Mouse (Mus musculus): ENCODE data around the gene Cdca3. TPM values are rescaled to one million over a fixed set of nuclear protein-coding genes. Genes with fewer than 3 reads are reported as not detected.
"Not testable (repeated sequence)": the region's sequence is repeated elsewhere in the genome, so short reads cannot be mapped to it uniquely, and the experiment has no call there.

Gene Cdca3
- polyA plus RNA-seq, 1 experiment from 2014 or later, result 105 TPM

GRCm38 (mm10) chr6:124802400-124802799 lies 26.9 kb upstream of the Cdca3 start:
- WGBS, result 13% methylated on average over 6 of the region's 9 CpGs
- not testable (repeated sequence) for H3K9ac ChIP-seq; H3K36me3 ChIP-seq; H3K27me3 ChIP-seq (replicated peaks); ATAC-seq (ENCODE audit: insufficient number of reproducible peaks, low FRiP score); H3K27ac ChIP-seq (ENCODE audit: poor library complexity, severe bottlenecking); H3K9me3 ChIP-seq (replicated peaks)
- H3K4me1 ChIP-seq (replicated peaks), result peaks cover 21% of the 10 kb centered on the region
- peak overlapping the region; percentile 53 for H3K4me2 ChIP-seq
- peak overlapping the region; percentile 23 for H3K4me3 ChIP-seq

GRCm38 (mm10) chr6:124803061-124803460 lies 26.3 kb upstream of the Cdca3 start:
- Histone ChIP-seq H3K4me3 (no peak overlapping the region), H3K27me3 (replicated peaks) (no peaks in the 10 kb centered on the region), H3K36me3 (no peaks in the 10 kb centered on the region), H3K4me1 (replicated peaks) (peaks cover 27% of the 10 kb centered on the region), H3K9ac (no peak overlapping the region), H3K27ac (ENCODE audit: poor library complexity, severe bottlenecking) (no peak overlapping the region), H3K4me2 (no peak overlapping the region), H3K9me3 (replicated peaks) (no peaks in the 10 kb centered on the region)
- ATAC-seq (ENCODE audit: insufficient number of reproducible peaks, low FRiP score), result no peak
- 76% methylated on average over 3 of the region's 3 CpGs for WGBS

GRCm38 (mm10) chr6:124803691-124804090 lies 25.7 kb upstream of the Cdca3 start:
- H3K4me2 ChIP-seq; H3K27me3 ChIP-seq (replicated peaks); H3K4me3 ChIP-seq; ATAC-seq (ENCODE audit: insufficient number of reproducible peaks, low FRiP score); H3K9ac ChIP-seq; H3K9me3 ChIP-seq (replicated peaks); H3K27ac ChIP-seq (ENCODE audit: poor library complexity, severe bottlenecking); H3K36me3 ChIP-seq: not testable (repeated sequence)
- H3K4me1 ChIP-seq (replicated peaks), result peaks cover 32% of the 10 kb centered on the region
- WGBS, result 92% methylated on average over 4 of the region's 4 CpGs

GRCm38 (mm10) chr6:124804341-124804740 lies 25.0 kb upstream of the Cdca3 start:
- Histone ChIP-seq H3K27ac (ENCODE audit: poor library complexity, severe bottlenecking) (no peak overlapping the region), H3K9ac (no peak overlapping the region), H3K4me3 (no peak overlapping the region), H3K27me3 (replicated peaks) (no peaks in the 10 kb centered on the region), H3K4me1 (replicated peaks) (peaks cover 32% of the 10 kb centered on the region), H3K4me2 (no peak overlapping the region), H3K36me3 (no peaks in the 10 kb centered on the region), H3K9me3 (replicated peaks) (no peaks in the 10 kb centered on the region)
- no peak for ATAC-seq (ENCODE audit: insufficient number of reproducible peaks, low FRiP score)
- WGBS, result 94% methylated on average over 3 of the region's 3 CpGs

- peak overlapping the region; percentile 58 for H3K4me3 ChIP-seq
- H3K9me3 ChIP-seq (replicated peaks), result no peaks in the 10 kb centered on the region
- peaks cover 43% of the 10 kb centered on the region for H3K4me1 ChIP-seq (replicated peaks)
- H3K9ac ChIP-seq, result peak overlapping the region; percentile 77
- H3K27me3 ChIP-seq (replicated peaks), result no peaks in the 10 kb centered on the region
- peak overlapping the region; percentile 96 for H3K27ac ChIP-seq (ENCODE audit: poor library complexity, severe bottlenecking)
- WGBS, result 2% methylated on average over 34 of the region's 34 CpGs
- peaks cover 8% of the 10 kb centered on the region for H3K36me3 ChIP-seq
- ATAC-seq (ENCODE audit: insufficient number of reproducible peaks, low FRiP score), result peak; percentile 90
- H3K4me2 ChIP-seq, result peak overlapping the region; percentile 83
Observed at GRCm38 (mm10) chr6:124805341-124806321, 23.7 kb upstream of the Cdca3 start.

- no peaks in the 10 kb centered on the region for H3K27me3 ChIP-seq (replicated peaks)
- no peak for ATAC-seq (ENCODE audit: insufficient number of reproducible peaks, low FRiP score)
- WGBS, result 81% methylated on average over 7 of the region's 7 CpGs
- H3K9ac ChIP-seq, result 0 out of 2 replicates have a peak overlapping the region, but pooled peaks have one; percentile 5
- H3K4me3 ChIP-seq, result peak overlapping the region; percentile 58; the same call in 1 of the 2 replicates
- no peaks in the 10 kb centered on the region for H3K9me3 ChIP-seq (replicated peaks)
- peaks cover 17% of the 10 kb centered on the region for H3K36me3 ChIP-seq
- peak overlapping the region; percentile 96 for H3K27ac ChIP-seq (ENCODE audit: poor library complexity, severe bottlenecking)
- peak overlapping the region; percentile 83 for H3K4me2 ChIP-seq
- H3K4me1 ChIP-seq (replicated peaks), result peaks cover 49% of the 10 kb centered on the region
Observed at GRCm38 (mm10) chr6:124806446-124807140, 22.8 kb upstream of the Cdca3 start.

GRCm38 (mm10) chr6:124807366-124807765 lies 22.0 kb upstream of the Cdca3 start:
- no peak for ATAC-seq (ENCODE audit: insufficient number of reproducible peaks, low FRiP score)
- Histone ChIP-seq H3K27ac (ENCODE audit: poor library complexity, severe bottlenecking) (peak overlapping the region; percentile 95; the same call in 1 of the 2 replicates), H3K4me1 (replicated peaks) (peaks cover 56% of the 10 kb centered on the region), H3K9ac (peak overlapping the region; percentile 41; the same call in 1 of the 2 replicates), H3K4me2 (no peak overlapping the region), H3K27me3 (replicated peaks) (no peaks in the 10 kb centered on the region), H3K4me3 (no peak overlapping the region), H3K36me3 (peaks cover 25% of the 10 kb centered on the region), H3K9me3 (replicated peaks) (no peaks in the 10 kb centered on the region)
- 58% methylated on average over 4 of the region's 4 CpGs for WGBS

GRCm38 (mm10) chr6:124807986-124808357 lies 21.4 kb upstream of the Cdca3 start:
- Histone ChIP-seq H3K4me2 (peak overlapping the region; percentile 84), H3K4me1 (replicated peaks) (peaks cover 62% of the 10 kb centered on the region), H3K9me3 (replicated peaks) (no peaks in the 10 kb centered on the region), H3K27me3 (replicated peaks) (no peaks in the 10 kb centered on the region), H3K27ac (ENCODE audit: poor library complexity, severe bottlenecking) (peak overlapping the region; percentile 95), H3K9ac (peak overlapping the region; percentile 79), H3K4me3 (peak overlapping the region; percentile 60), H3K36me3 (peaks cover 29% of the 10 kb centered on the region)
- WGBS, result 69% methylated on average over 6 of the region's 6 CpGs
- ATAC-seq (ENCODE audit: insufficient number of reproducible peaks, low FRiP score), result no peak

GRCm38 (mm10) chr6:124808358-124809012 lies 20.9 kb upstream of the Cdca3 start, which contains the start of gene Spsb2:
Gene Spsb2 (plus strand): TSS chr6:124808661.
- Histone ChIP-seq H3K36me3 (peaks cover 29% of the 10 kb centered on the region), H3K9me3 (replicated peaks) (no peaks in the 10 kb centered on the region), H3K27ac (ENCODE audit: poor library complexity, severe bottlenecking) (peak within 1 kb of the TSS; percentile 95), H3K4me3 (peak within 1 kb of the TSS; percentile 60), H3K9ac (peak within 1 kb of the TSS; percentile 79), H3K4me2 (peak within 1 kb of the TSS; percentile 84), H3K4me1 (replicated peaks) (peaks cover 64% of the 10 kb centered on the region), H3K27me3 (replicated peaks) (no peaks in the 10 kb centered on the region)
- 4% methylated on average over 29 of the region's 29 CpGs for WGBS
- peak; percentile 73 for ATAC-seq (ENCODE audit: insufficient number of reproducible peaks, low FRiP score)

- H3K27me3 ChIP-seq (replicated peaks), result no peaks in the 10 kb centered on the region
- peak overlapping the region; percentile 95 for H3K27ac ChIP-seq (ENCODE audit: poor library complexity, severe bottlenecking)
- peaks cover 65% of the 10 kb centered on the region for H3K4me1 ChIP-seq (replicated peaks)
- no peaks in the 10 kb centered on the region for H3K9me3 ChIP-seq (replicated peaks)
- WGBS, result under 1% methylated on average over 35 of the region's 35 CpGs
- H3K36me3 ChIP-seq, result peaks cover 29% of the 10 kb centered on the region
- H3K9ac ChIP-seq, result peak overlapping the region; percentile 79
- peak overlapping the region; percentile 84 for H3K4me2 ChIP-seq
- peak overlapping the region; percentile 60 for H3K4me3 ChIP-seq
- peak; percentile 60 for ATAC-seq (ENCODE audit: insufficient number of reproducible peaks, low FRiP score)
Observed at GRCm38 (mm10) chr6:124809052-124809774, 20.1 kb upstream of the Cdca3 start.
